Mouse (Mus musculus) hindlimb bud, embryonic 11.5 days (tissue): ENCODE data around the gene BC017158.
"Not testable (repeated sequence)": the region's sequence is repeated elsewhere in the genome, so short reads cannot be mapped to it uniquely, and the experiment has no call there.

Experiments
- DNase-seq: peaks from one replicate; pipeline ENCODE4 v3.0.0-alpha.2; 2012; ENCODE audit warnings: low read depth, low spot score; ENCODE audit errors: extremely low spot score

Gene BC017158

GRCm38 (mm10) chr7:128297617-128298480 lies at the start of gene BC017158:
BC017158 (minus strand) TSS chr7:128298170.
- DNase-seq = no peak

DNA sequence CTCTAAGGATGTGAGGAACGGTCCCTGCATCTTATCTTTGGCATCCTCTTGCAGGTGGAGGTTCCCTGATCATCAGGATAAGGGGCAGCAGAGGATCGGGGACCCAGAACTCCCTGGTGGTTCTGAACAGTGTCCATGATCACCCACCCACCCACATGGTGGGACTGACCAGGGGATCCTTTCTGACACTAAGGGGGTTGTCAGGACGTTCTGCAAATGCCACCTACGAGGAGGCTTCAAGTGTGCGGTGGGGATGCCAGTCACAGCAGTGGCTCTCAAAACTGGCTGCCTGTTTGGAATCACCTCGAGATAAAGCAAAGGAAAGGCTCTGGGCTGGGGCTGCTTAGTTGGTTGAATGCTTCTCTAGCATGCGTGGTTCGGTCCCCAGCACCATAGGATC lies 49.0 kb upstream of the BC017158 start:
- DNase-seq = no peak

DNA sequence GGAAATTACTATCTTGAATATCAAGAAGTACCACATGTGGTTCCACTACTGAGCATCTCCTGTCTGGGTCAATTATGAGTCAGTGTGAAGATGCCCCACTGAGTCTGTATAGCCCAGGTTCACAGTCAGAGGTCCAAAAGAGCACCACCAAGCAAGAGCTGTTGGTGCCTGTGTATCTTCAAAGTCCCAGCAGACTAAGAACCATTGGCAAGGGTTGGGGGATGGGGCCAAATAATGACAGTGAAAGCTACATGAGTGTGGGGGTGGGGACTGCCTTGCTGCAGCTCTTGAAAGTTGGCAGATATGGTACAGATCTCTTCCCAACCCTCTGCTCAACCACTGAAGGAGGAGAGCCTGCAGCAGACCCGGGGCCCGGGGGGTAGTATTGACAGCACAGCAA lies 48.6 kb upstream of the BC017158 start:
- DNase-seq = no peak

- no peak for DNase-seq
These were observed 47.7 kb upstream of the BC017158 start for GRCm38 (mm10) chr7:128345691-128346090.

DNA sequence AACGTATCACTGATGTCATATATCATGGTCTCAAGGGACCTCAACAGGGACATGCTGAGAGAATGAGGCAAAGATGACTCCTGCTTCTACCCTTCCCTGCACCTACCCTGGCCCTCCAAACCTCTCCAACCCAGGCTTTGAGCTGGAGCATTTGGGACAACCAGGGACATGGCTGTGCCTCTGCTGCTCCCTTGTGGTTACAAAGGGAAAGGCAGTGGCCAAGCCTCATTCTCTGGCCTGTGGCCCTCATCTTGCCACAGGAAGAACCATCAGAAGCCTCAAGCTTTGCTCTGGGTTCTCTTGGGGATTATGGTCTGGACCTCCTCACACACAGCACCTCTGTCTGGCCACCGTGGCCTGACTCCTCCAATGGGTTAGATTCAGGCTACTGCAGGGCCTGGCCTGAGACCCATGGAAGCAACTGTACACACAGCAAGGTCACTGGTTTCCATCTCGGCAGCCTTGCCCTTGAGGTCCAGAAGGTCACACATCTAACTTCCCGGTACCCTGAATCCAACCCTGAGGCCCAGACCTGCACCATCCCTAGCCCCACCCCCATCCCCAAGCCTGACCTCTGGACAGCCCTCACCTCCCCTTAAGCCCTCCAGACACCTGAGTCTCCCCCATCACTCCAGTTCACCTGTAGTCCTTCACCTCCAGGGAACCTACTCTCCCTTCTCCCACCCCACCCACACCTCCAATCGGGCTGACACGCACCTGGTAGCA lies 47.1 kb upstream of the BC017158 start:
- DNase-seq = no peak

DNA sequence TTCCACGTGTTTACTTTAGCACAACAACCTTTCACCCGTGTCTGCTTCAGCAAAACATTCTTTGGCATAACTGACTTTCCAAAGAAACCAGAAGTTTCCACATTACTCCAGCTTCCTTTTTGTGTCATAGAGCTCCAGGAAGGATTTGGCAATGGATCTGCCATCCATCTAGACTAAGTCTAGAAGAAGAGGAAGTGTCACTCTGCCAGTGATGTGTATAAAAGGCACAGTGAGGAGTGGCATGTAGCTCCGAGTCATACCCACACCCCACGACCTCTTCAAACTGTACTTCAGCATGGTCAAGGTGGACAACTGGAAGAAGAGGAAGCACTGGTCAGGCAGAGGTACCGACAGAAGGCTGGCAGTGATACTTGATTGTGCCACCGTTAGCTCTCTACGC lies 46.5 kb upstream of the BC017158 start:
- no peak for DNase-seq

- not testable (repeated sequence) for DNase-seq
These were observed 44.7 kb upstream of the BC017158 start for GRCm38 (mm10) chr7:128342691-128343090.

DNA sequence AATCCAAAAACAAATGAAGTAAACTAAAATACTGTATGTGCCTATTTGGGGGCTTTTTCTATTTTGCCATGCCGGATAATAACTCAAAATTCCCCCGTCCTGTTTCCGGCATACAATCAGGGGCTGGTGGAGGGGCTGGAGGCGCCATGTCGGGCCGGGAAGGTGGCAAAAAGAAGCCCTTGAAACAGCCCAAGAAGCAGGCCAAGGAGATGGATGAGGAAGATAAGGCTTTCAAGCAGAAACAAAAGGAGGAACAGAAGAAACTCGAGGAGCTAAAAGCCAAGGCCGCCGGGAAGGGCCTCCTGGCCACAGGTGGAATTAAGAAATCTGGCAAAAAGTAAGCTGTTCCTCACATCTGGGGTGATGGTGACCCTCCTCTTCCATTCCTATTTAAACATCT lies 42.4 kb upstream of the BC017158 start:
- DNase-seq = not testable (repeated sequence)

GRCm38 (mm10) chr7:128332896-128333295 lies 34.9 kb upstream of the BC017158 start:
- no peak for DNase-seq

- DNase-seq = no peak
These were observed 33.0 kb upstream of the BC017158 start for GRCm38 (mm10) chr7:128330981-128331380.

DNA sequence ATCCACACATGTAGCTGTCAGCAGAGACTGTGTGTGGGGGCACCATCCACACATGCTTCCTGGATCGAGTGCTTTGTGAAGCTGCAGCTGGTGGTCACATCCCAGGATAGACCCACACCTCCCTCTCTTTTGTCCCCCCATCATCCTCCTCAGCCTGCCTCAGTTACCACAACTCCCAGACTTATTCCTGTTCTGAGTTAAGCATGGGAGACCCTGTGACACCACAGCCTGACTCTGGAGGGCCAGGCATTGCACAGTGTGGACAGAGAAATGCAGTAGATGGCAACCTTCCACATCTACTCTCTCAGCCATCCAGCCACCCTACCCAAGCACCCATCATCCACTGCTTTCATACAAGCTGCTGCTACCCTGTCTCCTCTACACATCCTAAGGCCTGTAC lies 27.0 kb upstream of the BC017158 start:
- DNase-seq = no peak

DNA sequence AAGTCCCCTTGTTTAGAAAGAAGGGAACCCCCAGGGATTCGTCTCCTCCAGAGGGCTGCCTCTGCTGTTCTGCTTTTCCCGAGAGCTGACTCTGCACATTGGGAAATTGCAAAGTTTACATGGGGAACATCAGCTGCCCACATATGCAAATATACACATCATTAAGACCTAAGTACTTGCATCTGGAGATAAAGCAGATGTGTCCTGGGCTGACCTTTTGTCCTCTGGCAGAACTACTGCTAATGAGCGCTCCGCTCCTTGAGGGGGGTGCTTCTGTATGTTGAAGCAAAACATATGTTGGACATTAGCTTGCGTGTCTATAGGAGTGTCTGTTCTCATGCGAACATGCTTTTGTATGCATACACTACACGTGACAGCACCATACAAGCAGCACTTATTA lies 23.3 kb upstream of the BC017158 start:
- no peak for DNase-seq

GRCm38 (mm10) chr7:128320219-128320816 lies 22.3 kb upstream of the BC017158 start:
- no peak for DNase-seq

GRCm38 (mm10) chr7:128319140-128319539 lies 21.2 kb upstream of the BC017158 start:
- DNase-seq = no peak

DNA sequence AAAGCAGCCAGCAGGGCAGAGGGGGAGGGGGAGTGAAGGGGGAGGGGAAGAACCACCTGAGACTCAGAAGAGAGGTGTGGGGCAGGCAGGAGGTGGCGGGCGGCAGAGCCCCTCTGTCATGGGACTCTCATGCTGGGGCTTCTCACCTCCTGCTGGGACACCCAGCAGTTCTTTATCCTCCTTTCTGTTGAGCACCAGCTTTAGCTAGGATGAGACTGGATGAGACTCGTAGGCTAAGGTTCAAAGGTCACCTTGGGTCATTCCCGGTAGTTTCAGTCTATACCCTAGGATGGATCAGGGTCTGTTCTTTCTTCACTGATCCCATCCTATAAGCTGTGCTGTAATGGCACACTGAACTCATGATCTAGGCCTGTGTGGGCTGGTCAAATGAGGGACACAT lies 19.0 kb upstream of the BC017158 start:
- no peak for DNase-seq

DNA sequence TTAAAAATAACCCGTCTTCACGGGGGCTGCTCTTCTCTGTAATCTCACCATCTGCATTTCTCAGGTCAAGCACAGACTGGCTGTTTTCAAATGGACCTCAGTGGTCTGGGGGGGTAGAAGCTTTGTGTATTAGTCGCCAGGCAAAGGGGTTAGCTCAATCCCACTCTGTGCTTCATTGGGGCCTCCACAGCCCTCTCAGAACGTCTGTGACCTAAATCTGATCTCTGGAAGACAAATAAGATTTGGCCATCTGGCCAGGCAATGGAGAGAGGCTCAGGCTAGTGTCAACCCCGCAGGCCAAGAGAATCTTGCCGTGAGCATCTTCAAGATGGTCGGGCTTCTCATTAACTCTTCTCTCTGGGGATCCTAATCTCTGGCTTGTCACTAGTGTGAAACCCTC lies 16.5 kb upstream of the BC017158 start:
- no peak for DNase-seq

GRCm38 (mm10) chr7:128313601-128314000 lies 15.6 kb upstream of the BC017158 start:
- no peak for DNase-seq

GRCm38 (mm10) chr7:128312375-128313059 lies 14.5 kb upstream of the BC017158 start:
- no peak for DNase-seq

- DNase-seq = no peak
These were observed 13.8 kb upstream of the BC017158 start for GRCm38 (mm10) chr7:128311811-128312210.

GRCm38 (mm10) chr7:128311263-128311662 lies 13.3 kb upstream of the BC017158 start:
- DNase-seq = no peak

- DNase-seq = no peak
These were observed 12.3 kb upstream of the BC017158 start for GRCm38 (mm10) chr7:128310229-128310688.
